Mouse (Mus musculus) cerebellum, adult 2 months (tissue): ENCODE data around the gene Rpl23a.

ENCODE experiments used
- CTCF ChIP-seq: fragments of 200-500 bp; IDR thresholded peaks from 2 replicates; pipeline ENCODE4 v1.5.1; 2011; ENCODE audit warnings: low read depth, mild to moderate bottlenecking, control low read depth, low read length, moderate library complexity, borderline replicate concordance; ENCODE audit not compliant: insufficient read depth
- POLR2A ChIP-seq: fragments of 200-500 bp; IDR thresholded peaks from 2 replicates; pipeline ENCODE4 v1.6.1; 2011; ENCODE audit warnings: low read length, control low read depth, borderline replicate concordance; ENCODE audit not compliant: insufficient read depth

GRCm38 (mm10) chr11:78176402-78176862 is 7.0 kb downstream of the Rpl23a start, which contains the start of the genes Nek8 and Tlcd1:
- TF ChIP-seq POLR2A (no peak), CTCF (no peak)
